Mouse (Mus musculus) lung, embryonic 15.5 days (tissue): ENCODE results near the gene Ifi209. TPM values are rescaled to one million over a fixed set of nuclear protein-coding genes. Genes with fewer than 3 reads are reported as not detected.
"Not testable (repeated sequence)": the region's sequence is repeated elsewhere in the genome, so short reads cannot be mapped to it uniquely, and the experiment has no call there.

ENCODE experiments used
- ATAC-seq: fragments of 200-750 bp; cut with Nextera tagmentation; 2 replicates; pipeline ENCODE4 v1.8.0; 2017; ENCODE audit warnings: moderate number of reproducible peaks, borderline replicate concordance; ENCODE audit not compliant: low FRiP score, low TSS enrichment; ENCODE audit errors: extremely low read depth
- H3K27ac ChIP-seq: fragments of 300-500 bp; sonication (generic); 2 replicates; pipeline ENCODE4 v1.5.1; 2015; ENCODE audit warnings: moderate library complexity, mild to moderate bottlenecking, inconsistent platforms
- H3K27me3 ChIP-seq: fragments of 300-500 bp; sonication (generic); 2 replicates; pipeline ENCODE4 v1.6.1; 2015; ENCODE audit warnings: inconsistent platforms
- H3K36me3 ChIP-seq: fragments of 300-500 bp; sonication (generic); 2 replicates; pipeline ENCODE4 v1.6.1; 2015; ENCODE audit warnings: inconsistent platforms
- H3K4me1 ChIP-seq: fragments of 300-500 bp; sonication (generic); 2 replicates; pipeline ENCODE4 v1.6.1; 2015; ENCODE audit warnings: inconsistent platforms
- H3K4me2 ChIP-seq: fragments of 300-500 bp; sonication (generic); 2 replicates; pipeline ENCODE4 v1.6.1; 2015; ENCODE audit warnings: inconsistent platforms, mild to moderate bottlenecking, moderate library complexity
- H3K4me3 ChIP-seq: fragments of 300-500 bp; sonication (generic); 2 replicates; pipeline ENCODE4 v1.5.1; 2015; ENCODE audit warnings: mild to moderate bottlenecking, inconsistent platforms
- H3K9ac ChIP-seq: fragments of 300-500 bp; sonication (generic); 2 replicates; pipeline ENCODE4 v1.6.1; 2015; ENCODE audit warnings: inconsistent platforms
- H3K9me3 ChIP-seq: fragments of 300-500 bp; sonication (generic); 2 replicates; pipeline ENCODE4 v1.6.1; 2016; ENCODE audit warnings: inconsistent platforms
- WGBS: fragments of 180-500 bp; shearing (Covaris S2); methylation state at CpG from one replicate; pipeline ENCODE4 v1.1.7; 2015; 5-methylcytosine and 5-hydroxymethylcytosine counted together
- polyA plus RNA-seq: library from polyadenylated mRNA; unstranded; fragments of >200 nt; fragmentation: Nextera tagmentation; extraction: Ambion mirVana; gene quantifications from 2 replicates; pipeline ENCODE4 v1.2.1, GENCODE M21; 2015

Ifi209 gene
- 0.19 and 0.44 TPM in 2 replicates for polyA plus RNA-seq

- H3K27me3 ChIP-seq, H3K9ac ChIP-seq, H3K4me2 ChIP-seq, H3K4me3 ChIP-seq, H3K27ac ChIP-seq, H3K9me3 ChIP-seq, ATAC-seq, H3K4me1 ChIP-seq, H3K36me3 ChIP-seq: not testable (repeated sequence)
- 71% methylated on average over 2 of the region's 2 CpGs for WGBS
Observed at GRCm38 (mm10) chr1:173630622-173631021, at the start of gene Ifi209. TSS of gene Ifi209 (plus strand) at chr1:173630917.

GRCm38 (mm10) chr1:173589698-173590097 is 41.0 kb upstream of the Ifi209 start:
- H3K4me2 ChIP-seq, H3K27ac ChIP-seq, H3K4me1 ChIP-seq, H3K9ac ChIP-seq, H3K27me3 ChIP-seq, H3K4me3 ChIP-seq, H3K36me3 ChIP-seq, H3K9me3 ChIP-seq, ATAC-seq: not testable (repeated sequence)
- 68% methylated on average over 2 of the region's 2 CpGs for whole genome bisulfite sequencing

- not testable (repeated sequence) for H3K4me3 ChIP-seq, H3K9me3 ChIP-seq, H3K36me3 ChIP-seq, ATAC-seq, H3K27ac ChIP-seq, H3K9ac ChIP-seq, H3K4me1 ChIP-seq, H3K4me2 ChIP-seq, H3K27me3 ChIP-seq
- WGBS, result 55% methylated on average over 3 of the region's 3 CpGs
Observed at GRCm38 (mm10) chr1:173598838-173599494, 31.8 kb upstream of the Ifi209 start, which contains the start of gene Ifi213. TSS of gene Ifi213 (minus strand) at chr1:173599274.

GRCm38 (mm10) chr1:173610291-173610690 is 20.4 kb upstream of the Ifi209 start:
- not testable (repeated sequence) for H3K27me3 ChIP-seq, H3K27ac ChIP-seq, H3K36me3 ChIP-seq, H3K9me3 ChIP-seq, H3K9ac ChIP-seq, H3K4me2 ChIP-seq, H3K4me3 ChIP-seq, ATAC-seq, H3K4me1 ChIP-seq
- 66% methylated on average over 3 of the region's 3 CpGs for WGBS

- not testable (repeated sequence) for H3K4me3 ChIP-seq, H3K9ac ChIP-seq, H3K4me2 ChIP-seq, H3K4me1 ChIP-seq, H3K9me3 ChIP-seq, ATAC-seq, H3K36me3 ChIP-seq, H3K27me3 ChIP-seq, H3K27ac ChIP-seq
- 77% methylated on average over 2 of the region's 2 CpGs for WGBS
Observed at GRCm38 (mm10) chr1:173622216-173622615, 8.5 kb upstream of the Ifi209 start.

- Histone ChIP-seq H3K4me2 (no peak overlapping the region), H3K27ac (no peak overlapping the region), H3K36me3 (no peaks in the 10 kb centered on the region), H3K9me3 (no peaks in the 10 kb centered on the region), H3K9ac (no peak overlapping the region), H3K27me3 (no peaks in the 10 kb centered on the region), H3K4me3 (no peak overlapping the region), H3K4me1 (no peaks in the 10 kb centered on the region)
- 88% methylated on average over 2 of the region's 2 CpGs for WGBS
- no peak for ATAC-seq
Observed at GRCm38 (mm10) chr1:173624052-173624451, 6.7 kb upstream of the Ifi209 start.

GRCm38 (mm10) chr1:173626686-173627085 is 4.0 kb upstream of the Ifi209 start:
- Histone ChIP-seq H3K27ac (no peak overlapping the region), H3K36me3 (no peaks in the 10 kb centered on the region), H3K27me3 (no peaks in the 10 kb centered on the region), H3K9me3 (no peaks in the 10 kb centered on the region), H3K4me1 (no peaks in the 10 kb centered on the region), H3K9ac (no peak overlapping the region), H3K4me2 (no peak overlapping the region), H3K4me3 (no peak overlapping the region)
- WGBS, result 64% methylated on average over 2 of the region's 2 CpGs
- ATAC-seq, result no peak

- Histone ChIP-seq H3K4me2 (no peak overlapping the region), H3K9ac (no peak overlapping the region), H3K4me3 (no peak overlapping the region), H3K9me3 (no peaks in the 10 kb centered on the region), H3K36me3 (no peaks in the 10 kb centered on the region), H3K4me1 (no peaks in the 10 kb centered on the region), H3K27ac (no peak overlapping the region), H3K27me3 (no peaks in the 10 kb centered on the region)
- no peak for ATAC-seq
- 82% methylated on average over 5 of the region's 5 CpGs for WGBS
Observed at GRCm38 (mm10) chr1:173633969-173634645, 3.4 kb downstream of the Ifi209 start.

GRCm38 (mm10) chr1:173645393-173645792 is 14.7 kb downstream of the Ifi209 start:
- Histone ChIP-seq H3K4me2 (no peak overlapping the region), H3K9me3 (no peaks in the 10 kb centered on the region), H3K4me1 (no peaks in the 10 kb centered on the region), H3K27ac (no peak overlapping the region), H3K27me3 (no peaks in the 10 kb centered on the region), H3K36me3 (no peaks in the 10 kb centered on the region), H3K4me3 (no peak overlapping the region), H3K9ac (no peak overlapping the region)
- ATAC-seq, result no peak
- WGBS, result 55% methylated on average over 2 of the region's 2 CpGs

- Histone ChIP-seq H3K9ac (no peak overlapping the region), H3K9me3 (no peaks in the 10 kb centered on the region), H3K27me3 (no peaks in the 10 kb centered on the region), H3K4me1 (no peaks in the 10 kb centered on the region), H3K36me3 (no peaks in the 10 kb centered on the region), H3K27ac (no peak overlapping the region), H3K4me3 (no peak overlapping the region), H3K4me2 (no peak overlapping the region)
- 87% methylated on average over 4 of the region's 4 CpGs for WGBS
- no peak for ATAC-seq
Observed at GRCm38 (mm10) chr1:173657973-173658372, 27.3 kb downstream of the Ifi209 start.

GRCm38 (mm10) chr1:173673458-173674097 is 42.9 kb downstream of the Ifi209 start, which contains the start of gene Ifi208:
TSS of gene Ifi208 (plus strand) at chr1:173673675.
- not testable (repeated sequence) for H3K4me1 ChIP-seq, ATAC-seq, H3K27ac ChIP-seq, H3K27me3 ChIP-seq, H3K9ac ChIP-seq, H3K36me3 ChIP-seq, H3K9me3 ChIP-seq, H3K4me2 ChIP-seq, H3K4me3 ChIP-seq
- WGBS, result 23% methylated on average over 3 of the region's 3 CpGs

- not testable (repeated sequence) for H3K36me3 ChIP-seq, H3K4me3 ChIP-seq, H3K27ac ChIP-seq, H3K9ac ChIP-seq, H3K9me3 ChIP-seq, H3K4me1 ChIP-seq, H3K27me3 ChIP-seq, ATAC-seq, H3K4me2 ChIP-seq
- WGBS, result 58% methylated on average over 1 of the region's 1 CpGs
Observed at GRCm38 (mm10) chr1:173678605-173679004, 47.9 kb downstream of the Ifi209 start.
